Mouse (Mus musculus) midbrain, embryonic 16.5 days (tissue): Measurements from ENCODE around the gene Gm5460. TPM values are rescaled to one million over a fixed set of nuclear protein-coding genes. Genes with fewer than 3 reads are reported as not detected.

Experiments used
- ATAC-seq: fragments of 200-750 bp; cut with Nextera tagmentation; 2 replicates; pipeline ENCODE4 v1.8.0; 2017; ENCODE audit warnings: moderate TSS enrichment
- H3K27ac ChIP-seq: fragments of 300-500 bp; sonication (generic); 2 replicates; pipeline ENCODE4 v1.5.1; 2014; ENCODE audit warnings: mild to moderate bottlenecking, low read length, mixed read lengths
- H3K27me3 ChIP-seq: fragments of 300-500 bp; sonication (generic); 2 replicates; pipeline ENCODE4 v1.6.1; 2014; ENCODE audit warnings: low read depth, low read length, mixed read lengths; ENCODE audit not compliant: control insufficient read depth, insufficient read depth
- H3K36me3 ChIP-seq: fragments of 300-500 bp; sonication (generic); 2 replicates; pipeline ENCODE4 v1.6.1; 2014; ENCODE audit warnings: mild to moderate bottlenecking, low read length, moderate library complexity, mixed read lengths; ENCODE audit not compliant: control insufficient read depth, insufficient read depth
- H3K4me1 ChIP-seq: fragments of 300-500 bp; sonication (generic); 2 replicates; pipeline ENCODE4 v1.6.1; 2014; ENCODE audit warnings: mild to moderate bottlenecking, low read length, mixed read lengths; ENCODE audit not compliant: control insufficient read depth, insufficient read depth
- H3K4me2 ChIP-seq: fragments of 300-500 bp; sonication (generic); 2 replicates; pipeline ENCODE4 v1.6.1; 2014; ENCODE audit warnings: mild to moderate bottlenecking, low read length, mixed read lengths
- H3K4me3 ChIP-seq: fragments of 300-500 bp; sonication (generic); 2 replicates; pipeline ENCODE4 v1.5.1; 2014; ENCODE audit warnings: low read depth, mild to moderate bottlenecking, low read length, moderate library complexity, mixed read lengths
- H3K9ac ChIP-seq: fragments of 300-500 bp; sonication (generic); 2 replicates; pipeline ENCODE4 v1.6.1; 2014; ENCODE audit warnings: low read depth, low read length, mixed read lengths
- H3K9me3 ChIP-seq: fragments of 300-500 bp; sonication (generic); replicated peaks from 2 replicates; pipeline ENCODE4 v1.6.1; 2014; ENCODE audit warnings: mild to moderate bottlenecking, low read length, mixed read lengths; ENCODE audit not compliant: control insufficient read depth, poor library complexity, severe bottlenecking
- WGBS: fragments of 180-500 bp; shearing (Covaris S2); extraction: QIAGEN DNeasy Blood & Tissue Kit; methylation state at CpG from one replicate; pipeline ENCODE4 v1.1.7; 2014; 5-methylcytosine and 5-hydroxymethylcytosine counted together
- polyA plus RNA-seq: library from polyadenylated mRNA; unstranded; fragments of >200 nt; fragmentation: Nextera tagmentation; extraction: Ambion mirVana; gene quantifications from 2 replicates; pipeline ENCODE4 v1.2.1, GENCODE M21; 2015

Gene Gm5460
- polyA plus RNA-seq, 1 experiment from 2014 or later, result not detected

- WGBS, result 76% methylated on average over 3 of the region's 4 CpGs
- no peaks in the 10 kb centered on the region for H3K27me3 ChIP-seq
These were observed 70.2 kb downstream of the Gm5460 start for GRCm38 (mm10) chr14:34086806-34087205.

GRCm38 (mm10) chr14:34087856-34088398 is 71.4 kb downstream of the Gm5460 start:
- no peak overlapping the region for H3K4me2 ChIP-seq
- H3K36me3 ChIP-seq, result no peaks in the 10 kb centered on the region
- H3K9ac ChIP-seq, result no peak overlapping the region
- no peaks in the 10 kb centered on the region for H3K4me1 ChIP-seq
- ATAC-seq, result no peak
- no peak overlapping the region for H3K27ac ChIP-seq
- H3K9me3 ChIP-seq, result no peaks in the 10 kb centered on the region
- 89% methylated on average over 2 of the region's 2 CpGs for WGBS
- no peaks in the 10 kb centered on the region for H3K27me3 ChIP-seq
- H3K4me3 ChIP-seq, result no peak overlapping the region

More at GRCm38 (mm10) chr14:34086806-34087205, 70.2 kb downstream of the Gm5460 start:
- Histone ChIP-seq H3K9ac (no peak overlapping the region), H3K36me3 (no peaks in the 10 kb centered on the region), H3K4me1 (no peaks in the 10 kb centered on the region), H3K4me3 (no peak overlapping the region), H3K4me2 (no peak overlapping the region), H3K27ac (no peak overlapping the region), H3K9me3 (no peaks in the 10 kb centered on the region)
- ATAC-seq, result no peak

GRCm38 (mm10) chr14:34089796-34090195 is 73.2 kb downstream of the Gm5460 start:
- Histone ChIP-seq H3K4me3 (no peak overlapping the region), H3K27ac (no peak overlapping the region), H3K9ac (no peak overlapping the region), H3K9me3 (no peaks in the 10 kb centered on the region), H3K4me2 (no peak overlapping the region), H3K27me3 (no peaks in the 10 kb centered on the region), H3K4me1 (no peaks in the 10 kb centered on the region), H3K36me3 (no peaks in the 10 kb centered on the region)
- ATAC-seq, result no peak
- WGBS, result 87% methylated on average over 8 of the region's 8 CpGs

GRCm38 (mm10) chr14:34091475-34091874 is 74.9 kb downstream of the Gm5460 start:
- Histone ChIP-seq H3K27me3 (no peaks in the 10 kb centered on the region), H3K9me3 (no peaks in the 10 kb centered on the region), H3K4me3 (no peak overlapping the region), H3K27ac (no peak overlapping the region), H3K9ac (no peak overlapping the region), H3K36me3 (no peaks in the 10 kb centered on the region), H3K4me1 (no peaks in the 10 kb centered on the region), H3K4me2 (no peak overlapping the region)
- ATAC-seq, result no peak
- WGBS, result 89% methylated on average over 5 of the region's 5 CpGs

- Histone ChIP-seq H3K4me1 (no peaks in the 10 kb centered on the region), H3K27me3 (no peaks in the 10 kb centered on the region), H3K27ac (no peak overlapping the region), H3K4me3 (no peak overlapping the region), H3K9me3 (no peaks in the 10 kb centered on the region), H3K4me2 (no peak overlapping the region), H3K36me3 (no peaks in the 10 kb centered on the region), H3K9ac (no peak overlapping the region)
- WGBS, result 76% methylated on average over 1 of the region's 1 CpGs
- no peak for ATAC-seq
These were observed 76.3 kb downstream of the Gm5460 start for GRCm38 (mm10) chr14:34092856-34093255.

- Histone ChIP-seq H3K9me3 (no peaks in the 10 kb centered on the region), H3K4me1 (no peaks in the 10 kb centered on the region), H3K4me2 (no peak overlapping the region), H3K36me3 (no peaks in the 10 kb centered on the region), H3K27ac (no peak overlapping the region), H3K27me3 (no peaks in the 10 kb centered on the region), H3K9ac (no peak overlapping the region), H3K4me3 (no peak overlapping the region)
- ATAC-seq, result no peak
- WGBS, result 80% methylated on average over 5 of the region's 5 CpGs
These were observed 79.6 kb downstream of the Gm5460 start for GRCm38 (mm10) chr14:34096161-34096560.

Other genes with a start within 250 kb of the Gm5460 start
- 3.2 and 4.4 TPM in 2 replicates for gene Gdf10, start 93.2 kb upstream of the Gm5460 start, polyA plus RNA-seq
- gene Gdf2, start 75.7 kb upstream of the Gm5460 start, polyA plus RNA-seq, result 0.06 TPM in 1 of 2 replicates, not detected in the other
- gene Rbp3, start 62.8 kb upstream of the Gm5460 start, polyA plus RNA-seq, result 0.07 and 0.14 TPM in 2 replicates
- 0.83 and 1.1 TPM in 2 replicates for gene Zfp488, start 38.0 kb upstream of the Gm5460 start, polyA plus RNA-seq
- gene Gm30083, start 1.6 kb upstream of the Gm5460 start, polyA plus RNA-seq, result not detected in 2 replicates
- not detected in 2 replicates for gene Antxrl, start 35.9 kb downstream of the Gm5460 start, polyA plus RNA-seq
- 0.24 TPM in 1 of 2 replicates, not detected in the other for gene Anxa8, start 69.2 kb downstream of the Gm5460 start, polyA plus RNA-seq
- not detected in 2 replicates for gene A630023A22Rik, start 86.0 kb downstream of the Gm5460 start, polyA plus RNA-seq
- 0.19 and 0.23 TPM in 2 replicates for gene Npy4r, start 135.7 kb downstream of the Gm5460 start, polyA plus RNA-seq
- 8.5 and 8.7 TPM in 2 replicates for gene Gprin2, start 184.9 kb downstream of the Gm5460 start, polyA plus RNA-seq
- gene Syt15, start 202.8 kb downstream of the Gm5460 start, polyA plus RNA-seq, result 0.63 and 0.68 TPM in 2 replicates